Mouse (Mus musculus): Measurements from ENCODE around the gene Gjb5. TPM values are rescaled to one million over a fixed set of nuclear protein-coding genes. Genes with fewer than 3 reads are reported as not detected.

The Gjb5 gene
- total RNA-seq, 4 experiments from 2014 or later: not detected

DNA sequence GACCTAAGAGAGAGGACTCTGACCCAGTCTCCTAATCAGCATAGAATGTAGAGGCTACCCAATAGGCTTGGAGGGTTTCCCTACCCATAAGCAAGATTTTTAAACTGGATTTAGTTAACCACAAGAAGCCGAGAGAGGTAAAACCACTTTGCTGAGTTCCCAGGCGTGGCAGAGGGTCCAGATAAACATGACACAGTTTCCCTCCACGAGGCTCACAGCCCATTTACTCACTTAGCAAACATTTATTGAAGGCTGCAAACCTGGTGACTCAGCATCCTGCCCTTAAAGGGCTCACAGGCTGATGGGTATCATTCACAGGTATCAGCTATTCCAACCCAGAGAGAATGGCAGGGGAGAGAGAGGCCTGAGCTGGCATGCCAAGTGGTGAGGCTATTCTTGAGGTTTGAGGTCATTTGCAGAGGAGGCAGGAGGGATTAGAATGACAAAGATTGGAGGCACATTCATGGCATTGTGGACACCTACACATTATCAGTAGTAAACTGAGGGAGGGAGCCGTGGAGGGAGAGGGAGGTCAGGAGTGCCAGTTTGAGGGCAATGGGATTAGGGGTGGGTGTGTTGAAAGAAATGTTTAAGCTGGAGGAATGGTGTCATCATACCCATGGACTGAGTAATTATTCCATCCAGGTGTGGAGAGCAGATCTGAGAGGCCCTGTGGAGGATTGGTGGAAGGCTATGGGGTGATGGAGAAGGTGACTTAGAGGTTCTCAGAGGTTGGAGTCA is 8.3 kb downstream of the Gjb5 start:
- DNase-seq (ENCODE audit: low spot score in 2 of 2): no peak

DNA sequence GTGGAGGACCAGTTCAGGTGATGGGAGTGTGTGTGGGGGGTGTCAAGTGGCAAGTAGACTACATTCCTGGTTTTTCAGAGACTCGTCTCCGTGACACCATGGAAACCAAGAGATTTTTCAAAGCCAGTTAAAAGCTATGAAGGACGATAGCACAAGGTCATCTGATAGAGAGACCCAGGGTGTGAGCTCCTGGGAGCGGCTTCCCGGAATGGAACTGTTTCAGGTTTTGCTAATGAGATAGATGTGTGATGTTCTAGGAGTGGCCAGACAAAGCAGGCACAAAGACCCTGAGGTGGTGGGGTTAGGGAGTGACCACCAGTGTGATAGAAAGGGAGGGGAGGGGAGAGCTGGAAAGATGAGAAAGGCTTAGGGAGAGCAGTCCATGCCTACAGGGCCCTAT is 13.0 kb downstream of the Gjb5 start:
- no peak for DNase-seq (ENCODE audit: low spot score in 2 of 2)

DNA sequence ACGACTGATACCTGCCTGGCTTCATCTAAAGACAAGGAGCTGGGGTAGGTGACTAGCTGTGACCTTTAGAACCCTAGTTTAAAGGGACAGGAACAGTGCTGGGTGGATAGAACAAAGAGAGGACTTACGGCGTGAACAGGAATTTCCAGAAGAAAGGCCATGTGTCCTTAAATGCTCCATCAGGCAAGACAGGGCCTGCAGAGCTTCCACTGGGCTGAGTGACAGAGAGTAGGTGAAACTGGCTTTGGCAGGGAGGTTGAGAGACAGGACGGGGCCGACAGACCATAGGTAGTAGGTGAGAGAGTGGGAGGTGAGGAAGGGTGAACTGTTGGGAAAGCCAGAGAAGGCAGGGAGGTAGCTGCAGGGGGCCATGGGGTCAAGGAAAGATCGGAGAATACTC is 16.6 kb downstream of the Gjb5 start:
- no peak for DNase-seq (ENCODE audit: low spot score in 2 of 2)

DNA sequence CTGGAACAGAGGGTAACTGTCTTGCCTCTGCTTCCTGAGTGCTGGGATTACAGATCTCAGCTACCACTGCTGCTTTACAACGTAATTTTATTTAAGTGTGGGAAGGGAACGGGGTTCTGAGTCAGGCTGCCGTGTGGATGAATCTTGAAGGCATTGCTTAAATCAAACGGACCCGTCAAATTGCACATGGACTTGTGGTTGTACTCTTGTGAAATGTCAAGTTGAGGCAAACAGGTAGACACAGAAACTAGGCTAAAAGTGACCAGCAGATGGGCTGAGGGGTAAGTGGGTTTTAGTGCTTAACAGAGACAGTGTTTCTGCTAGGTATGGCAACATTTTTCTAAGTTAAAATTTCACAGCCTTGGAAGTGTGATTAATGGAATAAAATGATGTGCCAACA is 20.3 kb downstream of the Gjb5 start:
- DNase-seq (ENCODE audit: low spot score in 2 of 2): no peak

DNA sequence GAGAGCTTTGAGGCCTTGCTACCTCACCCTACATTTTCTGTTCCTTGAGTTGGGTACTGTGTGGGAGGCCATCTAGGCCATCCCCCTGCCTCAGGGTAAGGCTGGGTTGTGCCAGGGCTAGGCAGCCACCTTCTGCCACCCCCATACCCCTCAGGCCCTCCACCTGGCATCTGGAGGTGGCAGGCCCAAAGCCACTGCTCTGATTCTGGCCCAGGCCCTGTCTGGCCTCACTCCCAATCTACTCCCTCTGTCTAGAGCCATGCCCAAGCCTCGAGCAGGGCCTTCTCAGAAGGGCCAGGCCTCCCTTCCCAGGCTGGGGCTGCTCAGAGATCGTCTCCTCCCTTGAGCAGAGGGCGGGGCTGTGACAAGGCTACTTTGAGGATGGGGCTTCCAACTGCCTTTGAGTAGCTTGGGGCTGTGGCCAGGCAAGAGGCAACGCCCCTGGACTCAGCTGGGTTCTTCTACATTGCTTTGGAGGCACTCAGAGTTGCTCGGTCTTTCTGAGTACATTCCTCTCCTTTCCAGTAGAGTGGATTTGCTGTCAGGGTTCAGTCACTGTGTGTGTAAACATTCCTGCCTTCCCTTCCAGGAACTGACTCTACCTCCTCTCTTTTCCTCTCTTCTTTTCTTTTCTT is 23.0 kb downstream of the Gjb5 start:
- no peak for DNase-seq (ENCODE audit: low spot score in 2 of 2)

DNA sequence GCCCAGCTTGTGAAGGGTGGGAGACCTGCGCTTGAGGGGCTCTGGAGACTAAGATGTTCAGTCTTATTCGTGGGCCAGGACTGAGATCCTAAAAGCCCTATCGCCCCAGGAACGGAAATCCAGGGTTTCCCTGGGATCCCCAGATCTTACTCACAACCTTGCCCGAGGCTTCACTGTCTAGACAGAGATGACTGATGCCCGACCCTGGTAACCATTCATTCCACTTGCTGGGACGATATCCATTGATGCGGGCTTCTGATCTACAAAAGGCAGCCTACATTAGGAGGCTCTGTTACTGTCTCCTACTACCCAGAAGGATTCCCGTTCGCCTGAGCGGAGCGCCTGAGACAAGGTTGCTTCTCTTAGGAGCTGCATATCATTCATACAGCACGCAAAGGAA is 26.8 kb downstream of the Gjb5 start:
- no peak for DNase-seq (ENCODE audit: low spot score in 2 of 2)

DNA sequence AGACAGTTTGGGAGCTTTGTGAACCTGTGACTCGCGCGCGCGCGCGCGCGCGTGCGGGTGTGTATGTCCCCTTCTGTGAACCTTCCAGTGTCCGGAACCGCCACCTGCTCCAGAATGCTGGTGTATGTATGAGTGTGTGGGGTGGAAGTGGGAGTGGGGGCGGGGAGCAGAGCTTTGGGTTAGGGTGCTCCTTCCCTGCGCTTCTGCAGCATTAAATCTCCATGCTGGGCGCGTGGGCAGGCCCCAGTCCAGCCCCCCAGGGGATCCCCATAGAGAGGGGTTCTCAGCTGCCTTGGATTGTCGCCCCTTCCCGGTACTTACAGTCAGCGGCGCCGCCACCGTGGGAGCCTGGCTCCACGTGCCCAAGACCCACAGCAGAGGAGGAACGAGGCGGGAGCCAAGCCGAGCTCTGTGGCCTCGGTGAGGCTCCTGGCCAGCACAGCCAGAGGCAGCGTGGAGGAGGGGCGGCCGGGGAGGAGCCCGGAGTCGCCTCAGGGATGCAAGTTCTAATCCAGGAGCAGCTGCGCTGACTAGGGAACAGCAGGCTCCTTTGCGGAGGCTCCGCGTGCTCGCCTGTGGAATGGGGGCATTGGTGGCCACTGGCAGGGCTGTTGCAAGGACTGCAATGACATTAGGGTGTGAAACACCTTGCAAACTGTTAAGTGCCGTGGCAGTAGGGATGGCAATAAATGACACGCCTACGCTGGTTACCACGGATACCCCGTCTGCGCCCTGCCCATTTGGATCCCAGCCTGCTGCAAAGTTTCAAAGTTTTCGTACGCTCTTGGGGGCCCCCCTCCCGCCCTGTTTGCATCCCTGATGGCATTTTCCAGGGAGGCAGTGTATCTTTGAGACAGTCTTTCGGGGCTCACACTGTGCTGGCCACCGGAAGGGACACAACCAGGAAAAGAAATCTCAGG is 27.5 kb downstream of the Gjb5 start, which contains the start of gene Gjb3:
TSS of gene Gjb3 (minus strand) at position 664 of the 920 bp plus-strand sequence.
- DNase-seq (ENCODE audit: low spot score in 2 of 2): no peak

DNA sequence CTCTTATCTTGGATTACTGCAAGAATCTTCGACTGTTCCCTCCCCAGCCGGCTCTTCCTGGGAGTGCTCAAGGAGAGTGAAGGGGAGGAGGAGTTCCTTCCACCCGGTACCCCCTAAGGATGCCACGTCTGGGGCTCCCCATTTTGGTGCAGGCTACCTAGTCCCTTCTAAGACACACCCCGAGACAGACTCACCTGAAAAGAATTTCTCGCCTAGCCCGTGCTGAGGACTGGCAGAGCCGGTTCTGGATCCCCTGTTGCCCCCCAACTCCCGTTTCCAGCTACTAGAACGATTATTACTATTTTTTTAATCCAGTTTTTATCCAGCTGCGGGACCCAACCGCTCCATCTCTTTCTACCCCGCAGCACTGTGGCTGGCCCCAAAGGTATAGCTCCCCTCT is 28.2 kb downstream of the Gjb5 start:
- no peak for DNase-seq (ENCODE audit: low spot score in 2 of 2)

DNA sequence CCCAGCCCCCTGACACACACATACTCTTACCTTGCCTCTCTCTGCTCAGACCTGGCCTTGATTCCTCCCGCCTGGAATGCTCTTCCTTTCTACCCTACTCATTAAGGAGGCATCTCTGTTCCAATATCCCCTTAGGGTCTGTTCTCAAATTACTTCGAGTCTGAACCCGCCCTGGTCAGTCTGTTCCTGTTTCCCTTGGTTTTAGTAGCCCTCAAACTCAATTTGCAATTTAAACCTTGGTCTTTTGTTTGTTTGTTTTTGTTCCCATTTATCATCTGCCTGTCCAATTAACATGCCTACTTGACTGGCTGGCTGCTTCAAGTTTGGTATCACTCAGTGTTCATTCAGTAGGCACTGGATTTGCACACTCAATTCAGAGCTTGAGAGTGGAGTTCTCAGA is 28.9 kb downstream of the Gjb5 start:
- no peak for DNase-seq (ENCODE audit: low spot score in 2 of 2)

DNA sequence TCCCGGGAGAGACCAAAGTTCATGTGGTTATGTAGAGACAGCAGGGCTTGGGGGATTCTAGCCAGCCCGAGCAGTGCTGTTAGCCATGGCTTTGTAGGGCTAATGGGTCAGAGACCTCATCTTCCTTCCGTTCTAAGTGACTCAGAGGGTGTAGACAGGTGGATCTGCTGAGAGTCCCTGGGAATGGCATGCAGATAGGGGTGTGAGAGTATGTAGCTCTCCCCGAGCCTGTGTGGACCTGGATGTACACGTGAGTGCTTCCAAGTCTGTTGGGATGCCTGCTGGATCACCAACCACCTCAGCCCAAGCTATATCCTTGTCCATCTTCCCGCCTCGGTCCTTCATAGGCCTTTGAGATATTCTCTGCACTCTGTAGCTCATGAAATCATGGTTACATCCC is 29.6 kb downstream of the Gjb5 start:
- DNase-seq (ENCODE audit: low spot score in 2 of 2): no peak

DNA sequence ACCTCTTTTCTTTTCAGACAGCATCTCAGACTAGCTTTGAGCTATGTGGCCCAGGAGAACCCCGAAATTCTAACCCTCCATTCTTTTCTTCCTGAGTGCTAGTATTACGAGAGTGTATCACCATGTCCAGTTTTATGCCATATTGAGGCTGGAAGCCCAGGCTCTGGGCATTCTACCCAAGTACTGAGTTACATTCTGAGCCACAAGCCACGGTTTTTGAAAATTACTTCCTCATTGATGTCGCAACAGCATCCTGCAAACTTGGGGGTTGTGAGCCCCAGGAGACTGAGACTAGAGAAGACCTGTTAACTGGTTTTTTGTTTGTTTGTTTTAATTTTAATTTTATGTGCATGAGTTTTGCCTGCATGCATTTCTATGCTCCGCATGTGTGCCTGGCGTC is 30.2 kb downstream of the Gjb5 start:
- DNase-seq (ENCODE audit: low spot score in 2 of 2): no peak

DNA sequence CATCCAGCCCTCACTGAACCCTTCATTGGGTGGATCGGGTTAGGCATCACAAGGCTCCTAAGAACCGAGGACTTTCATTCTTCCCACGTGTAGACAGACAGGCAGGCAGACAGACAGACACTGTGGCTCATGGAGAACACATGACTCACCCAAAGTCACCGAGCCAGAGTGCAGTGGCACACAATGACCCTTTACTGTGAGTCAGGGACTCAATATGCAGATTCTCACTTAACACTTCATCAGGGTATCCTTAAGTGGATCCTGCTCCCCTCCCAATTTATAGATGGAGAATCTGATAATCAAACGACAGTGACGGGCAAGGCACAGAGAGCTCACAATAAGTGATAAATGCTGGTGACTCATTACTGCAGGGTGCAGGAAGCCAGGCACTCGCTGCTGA is 30.7 kb downstream of the Gjb5 start:
- no peak for DNase-seq (ENCODE audit: low spot score in 2 of 2)

DNA sequence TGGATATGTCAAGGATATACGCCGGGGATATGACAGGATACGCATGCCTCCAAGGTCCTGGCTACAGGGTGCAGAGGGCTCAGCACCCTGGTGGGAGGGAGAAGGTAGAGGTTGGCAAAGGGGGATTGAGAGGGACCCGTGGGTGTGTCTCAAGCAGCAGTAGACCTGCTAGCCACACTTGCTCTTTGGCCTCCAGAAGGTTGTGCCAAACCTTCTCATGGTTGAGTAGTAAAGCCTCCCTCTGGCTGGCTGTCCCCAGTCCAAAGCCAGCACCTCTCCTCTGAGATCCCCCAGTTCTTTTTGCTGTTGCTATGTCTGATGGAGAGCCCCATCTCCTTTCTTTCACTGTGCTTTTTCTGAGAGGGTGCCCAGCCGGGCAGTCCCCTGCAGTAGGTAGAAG is 32.7 kb downstream of the Gjb5 start:
- DNase-seq (ENCODE audit: low spot score in 2 of 2): no peak

DNA sequence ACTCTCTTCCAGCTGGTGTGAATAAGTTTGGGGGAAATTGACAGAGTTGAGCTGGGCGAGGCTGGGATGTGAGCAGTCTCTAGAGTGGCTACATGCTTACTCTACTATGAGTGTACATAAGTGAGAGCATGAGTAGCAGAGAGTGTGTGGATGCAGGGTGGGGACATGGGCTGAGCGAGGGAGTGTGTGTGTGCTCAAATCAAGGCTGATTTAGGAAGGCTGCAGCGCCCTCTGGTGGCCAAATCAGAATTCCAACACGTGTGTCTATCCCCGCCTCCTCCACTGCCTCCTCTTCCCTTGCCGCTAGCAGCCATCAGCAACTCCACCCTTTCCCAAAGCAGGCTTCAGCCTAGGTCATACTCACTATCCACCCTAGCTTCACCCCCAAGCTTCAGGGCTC is 33.2 kb downstream of the Gjb5 start:
- peak; percentile 44 to 83 for DNase-seq (ENCODE audit: low spot score in 2 of 2)

DNA sequence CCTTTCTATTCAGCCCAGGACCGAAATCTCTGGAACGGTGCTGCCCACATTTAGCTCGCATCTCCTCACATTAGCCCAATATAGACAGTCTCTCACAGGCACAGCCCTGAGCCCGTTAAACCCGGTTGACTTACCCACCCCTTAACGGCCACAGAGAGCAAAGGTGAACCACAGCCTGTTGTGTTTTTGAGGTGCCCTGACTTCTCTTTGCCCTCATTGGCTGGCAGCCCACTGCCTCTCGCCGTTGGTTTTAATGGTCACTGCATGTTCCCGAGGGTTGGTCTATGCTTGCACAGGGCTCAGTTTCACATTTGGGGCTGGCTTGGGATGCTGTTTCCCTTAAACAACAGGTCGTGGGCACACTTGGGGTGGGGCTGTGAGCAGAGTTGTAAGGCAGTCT is 33.7 kb downstream of the Gjb5 start:
- DNase-seq (ENCODE audit: low spot score in 2 of 2): no peak

DNA sequence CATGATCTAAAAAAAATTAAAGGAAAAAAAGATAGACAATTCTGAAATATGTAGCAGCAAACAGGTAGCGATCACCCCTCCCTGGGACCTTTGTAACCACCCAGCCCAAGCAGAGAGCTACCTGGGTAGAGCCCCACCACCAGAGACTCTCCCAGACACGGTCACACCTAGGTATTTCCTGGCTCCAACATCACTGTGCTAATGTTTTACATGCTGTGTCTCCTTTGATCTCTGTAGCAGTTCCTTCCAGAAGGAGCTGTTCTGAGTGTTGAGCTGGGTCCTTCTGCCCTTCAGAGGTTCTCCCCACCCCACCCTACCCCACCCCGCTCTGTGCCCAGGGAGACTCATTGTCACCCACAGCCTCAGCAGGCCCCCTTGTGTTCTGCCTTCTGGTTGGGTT is 34.3 kb downstream of the Gjb5 start:
- DNase-seq (ENCODE audit: low spot score in 2 of 2): no peak

DNA sequence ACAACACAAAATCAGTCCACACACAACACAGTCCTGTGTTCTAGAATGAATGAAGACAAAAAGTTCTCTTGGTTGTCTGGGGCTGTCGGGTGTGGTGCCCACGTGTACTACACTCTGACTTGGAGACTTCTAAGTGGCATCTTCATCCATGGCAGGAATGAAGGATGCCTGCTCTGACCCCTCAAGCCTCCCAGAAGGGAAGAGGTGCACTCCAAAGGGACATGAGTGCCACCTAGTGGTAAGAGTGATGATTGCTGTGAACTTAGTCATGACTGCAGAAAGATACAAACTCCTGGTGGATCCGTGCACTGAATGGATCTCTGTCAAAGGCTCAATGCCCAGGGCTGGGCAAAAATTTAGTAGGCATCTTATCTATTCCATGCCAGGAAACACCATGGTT is 38.4 kb downstream of the Gjb5 start:
- peak in 1 of 2 experiments; percentile 57 for DNase-seq (ENCODE audit: low spot score in 2 of 2)

DNA sequence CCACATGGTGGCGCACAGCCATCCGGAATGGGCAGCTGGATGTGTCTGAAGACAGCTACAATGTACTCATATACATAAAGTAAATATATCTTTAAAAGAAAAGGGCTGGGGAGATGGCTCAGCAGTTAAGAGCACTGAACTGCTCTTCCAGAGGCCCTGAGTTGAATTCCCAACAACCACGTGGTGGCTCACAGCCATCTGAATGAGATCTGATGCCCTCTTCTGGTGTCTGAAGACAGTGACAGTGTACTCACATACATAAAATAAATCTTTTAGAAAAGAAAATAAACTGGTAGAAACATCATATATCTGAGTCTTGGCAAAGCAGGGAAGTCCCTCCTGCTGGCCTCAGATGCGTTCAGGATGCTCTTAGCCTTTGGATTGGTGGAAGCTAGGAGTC is 40.8 kb downstream of the Gjb5 start:
- no peak for DNase-seq (ENCODE audit: low spot score in 2 of 2)

DNA sequence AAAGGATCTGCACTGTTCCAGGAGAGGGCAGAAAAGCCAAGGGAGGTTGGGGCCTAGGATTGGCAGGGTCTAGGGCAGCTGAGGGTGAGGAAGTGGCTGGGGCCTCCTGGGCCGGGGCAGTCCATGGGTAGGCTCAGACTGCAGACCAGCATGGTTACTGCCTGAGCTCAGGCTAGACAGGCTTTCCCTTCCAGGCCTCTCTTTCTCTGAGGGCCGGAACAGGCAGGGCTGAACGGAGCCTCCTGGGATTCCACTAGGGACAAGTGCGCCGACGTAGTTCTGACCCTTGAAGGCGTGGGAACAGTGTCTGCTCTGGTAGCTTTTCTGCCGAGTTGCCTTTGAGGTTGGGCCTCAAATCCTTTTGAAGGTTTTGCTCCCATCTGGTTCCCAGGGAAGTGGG is 42.2 kb downstream of the Gjb5 start:
- no peak for DNase-seq (ENCODE audit: low spot score in 2 of 2)

DNA sequence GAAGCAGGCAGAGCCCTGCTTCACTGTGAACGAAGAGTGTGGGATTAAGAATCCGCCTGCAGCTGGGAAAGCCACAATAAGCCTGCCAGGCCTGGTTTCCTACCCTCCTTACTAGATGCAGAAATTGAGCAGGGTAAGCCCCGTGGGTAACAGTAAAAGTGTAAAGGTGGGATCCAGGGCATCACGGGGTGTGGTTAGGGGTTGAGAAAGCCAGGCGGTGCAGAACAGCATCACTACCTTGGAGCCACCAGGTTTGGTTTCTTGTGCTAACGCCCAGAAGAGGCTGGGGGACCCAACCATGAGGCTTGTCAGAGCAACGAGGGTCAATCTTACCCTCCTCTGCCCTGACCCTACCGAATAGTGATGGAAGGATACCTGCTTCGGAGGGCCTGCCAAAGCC is 43.4 kb downstream of the Gjb5 start:
- DNase-seq (ENCODE audit: low spot score in 2 of 2): no peak

DNA sequence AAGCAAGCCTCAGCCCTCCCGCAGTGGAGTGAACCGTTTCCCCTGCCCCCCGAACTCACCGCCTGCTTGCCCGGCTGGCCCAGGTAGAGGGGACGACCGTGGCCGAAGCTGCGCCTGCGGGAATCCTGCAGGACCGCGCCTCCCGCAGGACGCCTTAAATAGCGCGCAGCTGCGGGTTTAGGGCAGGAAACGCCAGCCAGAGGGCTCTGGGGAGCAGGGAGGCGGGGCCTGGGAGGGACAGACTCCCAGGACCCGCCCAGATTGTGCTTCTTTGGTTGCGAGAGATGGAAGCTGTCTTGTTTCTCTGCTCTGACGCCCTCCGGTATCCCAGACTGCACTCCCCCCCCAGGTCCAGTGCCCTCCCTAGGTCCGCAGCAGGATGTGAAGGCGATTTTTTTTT is 44.1 kb downstream of the Gjb5 start, which contains the start of gene Gja4:
TSS of gene Gja4 (minus strand) at position 179 of the 400 bp plus-strand sequence.
- peak in 1 of 2 experiments; percentile 34 for DNase-seq (ENCODE audit: low spot score in 2 of 2)

DNA sequence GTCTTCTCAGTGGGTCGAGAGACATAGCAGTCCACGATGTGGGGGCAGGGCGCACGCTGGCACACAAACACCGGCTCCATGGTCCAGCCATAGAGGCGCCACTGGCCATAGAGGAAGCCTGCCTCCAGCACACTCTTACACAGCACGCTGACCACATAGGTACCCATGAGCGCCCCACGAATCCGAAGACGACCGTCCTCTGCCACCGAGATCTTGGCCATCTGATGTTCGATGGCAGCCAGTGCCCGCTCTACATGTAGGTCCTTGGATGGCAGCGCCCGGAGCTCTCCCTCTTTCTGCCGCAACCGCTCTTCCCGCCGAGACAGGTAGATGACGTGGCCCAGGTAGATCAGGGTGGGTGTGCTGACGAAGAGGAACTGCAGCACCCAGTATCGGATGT is 45.6 kb downstream of the Gjb5 start:
- no peak for DNase-seq (ENCODE audit: low spot score in 2 of 2)
